Mouse (Mus musculus): ENCODE measurements around the gene Slfn1. TPM values are rescaled to one million over a fixed set of nuclear protein-coding genes. Genes with fewer than 3 reads are reported as not detected.
"Not testable (repeated sequence)": the region's sequence is repeated elsewhere in the genome, so short reads cannot be mapped to it uniquely, and the experiment has no call there.

Slfn1 gene
- total and polyA plus RNA-seq, 3 experiments: 0.22 TPM; not detected in 2

DNA sequence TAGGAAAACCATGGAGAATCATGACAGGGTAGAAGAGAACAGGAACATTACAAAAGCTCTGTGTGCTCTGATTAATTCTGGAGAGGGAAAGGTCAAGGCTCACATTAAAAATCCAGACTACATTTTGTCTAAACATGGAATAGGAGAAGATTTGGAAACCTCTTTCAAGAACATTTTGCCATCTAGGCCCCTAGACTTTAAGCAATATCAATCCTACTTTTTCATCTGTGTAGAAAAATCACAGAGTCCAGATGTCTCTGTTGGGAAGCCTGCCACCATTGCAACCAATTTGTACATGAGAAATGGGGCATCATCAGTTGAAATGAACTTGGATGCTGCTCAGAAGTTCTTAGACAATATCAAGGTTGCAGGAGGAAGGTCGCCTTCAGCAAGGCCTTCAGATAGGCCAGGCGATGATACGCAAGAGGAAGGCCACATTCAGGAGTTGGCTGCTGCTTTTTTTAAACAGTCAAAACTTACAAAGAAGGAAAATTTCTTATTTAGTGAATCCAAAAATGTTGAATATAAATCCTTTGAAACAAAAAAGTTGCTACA, 4.6 kb downstream of the Slfn1 start:
- Histone ChIP-seq H3K27me3 (ENCODE audit: insufficient read depth, low read length) (peaks cover 68% of the 10 kb centered on the region), H3K9me3 (replicated peaks) (no peaks in the 10 kb centered on the region), H3K36me3 (replicated peaks) (no peaks in the 10 kb centered on the region), H3K4me3 (ENCODE audit: low read depth, low read length) (no peak overlapping the region), H3K4me1 (ENCODE audit: insufficient read depth, low read depth, low read length) (peaks cover 19% of the 10 kb centered on the region)
- ATAC-seq (ENCODE audit: extremely low read depth, insufficient number of reproducible peaks, low FRiP score, poor library complexity, severe bottlenecking) (no peak), DNase-seq (ENCODE audit: low spot score) (no peak)
- TF ChIP-seq TAL1 (conservative IDR thresholded peaks at IDR 0.05; ENCODE audit: low read depth, low read length) (no peak), CTCF (IDR thresholded peaks at IDR 0.05; ENCODE audit: low read depth, low read length) (no peak), GATA2 (IDR thresholded peaks at IDR 0.05; ENCODE audit: borderline replicate concordance, low read depth, low read length) (no peak)

DNA sequence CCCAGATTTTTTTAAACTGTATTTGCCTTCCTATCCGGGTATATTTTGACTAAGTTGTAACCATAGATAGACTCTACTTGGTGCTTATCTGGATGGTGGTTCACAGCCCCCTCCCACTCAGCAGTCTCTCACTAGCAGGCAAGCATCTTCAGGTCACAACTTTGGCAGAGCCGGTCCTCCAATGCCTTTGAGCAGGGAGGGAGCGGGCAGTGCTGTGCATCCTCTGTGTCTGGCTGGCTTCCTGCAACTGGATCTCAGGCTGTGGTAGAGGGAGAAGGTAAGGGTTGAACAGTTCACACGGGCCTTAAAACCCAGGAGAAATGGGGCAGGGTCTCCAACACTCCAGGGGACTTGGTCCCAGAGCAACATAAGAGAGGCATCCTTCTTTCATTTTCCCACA, 6.5 kb downstream of the Slfn1 start:
- no peaks in the 10 kb centered on the region for H3K9me3 ChIP-seq (replicated peaks)
- ATAC-seq (ENCODE audit: extremely low read depth, insufficient number of reproducible peaks, low FRiP score, poor library complexity, severe bottlenecking): no peak
- H3K4me1 ChIP-seq (ENCODE audit: insufficient read depth, low read depth, low read length): peaks cover 7% of the 10 kb centered on the region
- DNase-seq (ENCODE audit: low spot score): no peak
- no peaks in the 10 kb centered on the region for H3K36me3 ChIP-seq (replicated peaks)
- H3K27me3 ChIP-seq (ENCODE audit: insufficient read depth, low read length): peaks cover 52% of the 10 kb centered on the region
- H3K4me3 ChIP-seq (ENCODE audit: low read depth, low read length): no peak overlapping the region
- TF ChIP-seq GATA2 (IDR thresholded peaks at IDR 0.05; ENCODE audit: borderline replicate concordance, low read depth, low read length) (no peak), CTCF (IDR thresholded peaks at IDR 0.05; ENCODE audit: low read depth, low read length) (no peak), GATA1 (IDR thresholded peaks at IDR 0.05; ENCODE audit: borderline replicate concordance, low read length) (no peak), POLR2AphosphoS5 (IDR thresholded peaks at IDR 0.05; ENCODE audit: insufficient replicate concordance, low read depth, low read length) (no peak), TAL1 (conservative IDR thresholded peaks at IDR 0.05; ENCODE audit: low read depth, low read length) (no peak)

DNA sequence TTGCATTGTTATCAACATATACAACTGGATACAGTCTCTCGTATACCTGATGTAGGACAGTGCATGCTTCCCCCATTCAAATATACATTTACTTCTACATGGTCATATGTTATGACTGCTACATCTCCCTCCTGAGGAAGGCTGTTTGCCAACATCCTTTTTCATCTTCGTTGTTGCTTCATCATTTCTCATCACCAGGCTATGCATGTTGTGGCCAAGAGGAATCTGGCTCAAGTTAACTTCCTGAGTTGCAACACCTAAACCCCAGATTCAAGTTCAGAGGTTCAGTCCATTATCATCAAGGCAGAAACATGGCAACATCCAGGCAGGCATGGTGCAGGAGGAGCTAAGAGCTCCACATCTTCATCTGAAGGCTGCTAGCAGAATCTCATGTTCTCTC, 8.3 kb downstream of the Slfn1 start:
- no peak for DNase-seq (ENCODE audit: low spot score)
- Histone ChIP-seq H3K4me3 (ENCODE audit: low read depth, low read length) (no peak overlapping the region), H3K4me1 (ENCODE audit: insufficient read depth, low read depth, low read length) (no peaks in the 10 kb centered on the region), H3K27me3 (ENCODE audit: insufficient read depth, low read length) (peaks cover 39% of the 10 kb centered on the region), H3K36me3 (replicated peaks) (no peaks in the 10 kb centered on the region), H3K9me3 (replicated peaks) (no peaks in the 10 kb centered on the region)
- no peak for TF ChIP-seq TAL1 (conservative IDR thresholded peaks at IDR 0.05; ENCODE audit: low read depth, low read length)
- no peak for TF ChIP-seq POLR2AphosphoS5 (IDR thresholded peaks at IDR 0.05; ENCODE audit: insufficient replicate concordance, low read depth, low read length)
- TF ChIP-seq GATA1 (IDR thresholded peaks at IDR 0.05; ENCODE audit: borderline replicate concordance, low read length): no peak
- TF ChIP-seq GATA2 (IDR thresholded peaks at IDR 0.05; ENCODE audit: borderline replicate concordance, low read depth, low read length): no peak
- TF ChIP-seq CTCF (IDR thresholded peaks at IDR 0.05; ENCODE audit: low read depth, low read length): no peak
- ATAC-seq (ENCODE audit: extremely low read depth, insufficient number of reproducible peaks, low FRiP score, poor library complexity, severe bottlenecking): no peak

GRCm38 (mm10) chr11:83125633-83126032, 9.0 kb downstream of the Slfn1 start:
- peaks cover 34% of the 10 kb centered on the region for H3K27me3 ChIP-seq (ENCODE audit: insufficient read depth, low read length)
- ATAC-seq (ENCODE audit: extremely low read depth, insufficient number of reproducible peaks, low FRiP score, poor library complexity, severe bottlenecking); H3K4me3 ChIP-seq (ENCODE audit: low read depth, low read length); H3K36me3 ChIP-seq (replicated peaks); H3K4me1 ChIP-seq (ENCODE audit: insufficient read depth, low read depth, low read length); H3K9me3 ChIP-seq (replicated peaks); DNase-seq (ENCODE audit: low spot score): not testable (repeated sequence)

DNA sequence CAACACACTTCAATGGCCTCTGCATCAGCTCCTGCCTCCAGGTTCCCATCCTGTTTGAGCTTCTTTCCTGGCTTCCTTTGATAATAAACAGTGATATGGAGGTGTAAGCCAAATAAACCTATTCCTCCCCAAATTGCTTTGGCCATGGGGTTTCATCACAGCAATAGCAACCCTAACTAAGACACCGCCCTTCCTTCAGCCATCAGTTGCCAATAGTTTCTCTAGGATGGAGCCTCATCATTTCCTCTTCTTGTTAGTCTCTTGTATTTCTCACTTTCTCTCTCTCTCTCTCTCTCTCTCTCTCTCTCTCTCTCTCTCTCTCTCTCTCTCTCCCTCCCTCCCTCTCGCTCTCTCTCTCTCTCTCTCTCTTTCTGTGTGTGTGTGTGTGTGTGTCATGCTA, 20.6 kb downstream of the Slfn1 start:
- not testable (repeated sequence) for H3K4me1 ChIP-seq (ENCODE audit: insufficient read depth, low read depth, low read length); DNase-seq (ENCODE audit: low spot score); H3K36me3 ChIP-seq (replicated peaks); H3K27me3 ChIP-seq (ENCODE audit: insufficient read depth, low read length); H3K4me3 ChIP-seq (ENCODE audit: low read depth, low read length); ATAC-seq (ENCODE audit: extremely low read depth, insufficient number of reproducible peaks, low FRiP score, poor library complexity, severe bottlenecking); H3K9me3 ChIP-seq (replicated peaks)

GRCm38 (mm10) chr11:83148939-83149338, 32.3 kb downstream of the Slfn1 start:
- H3K4me1 ChIP-seq (ENCODE audit: insufficient read depth, low read depth, low read length); H3K9me3 ChIP-seq (replicated peaks); H3K36me3 ChIP-seq (replicated peaks); DNase-seq (ENCODE audit: low spot score); H3K4me3 ChIP-seq (ENCODE audit: low read depth, low read length); H3K27me3 ChIP-seq (ENCODE audit: insufficient read depth, low read length); ATAC-seq (ENCODE audit: extremely low read depth, insufficient number of reproducible peaks, low FRiP score, poor library complexity, severe bottlenecking): not testable (repeated sequence)

Other genes with a start within 250 kb of the Slfn1 start
- gene Rffl, start 245.6 kb upstream of the Slfn1 start, total RNA-seq (2014; fragmentation: Nextera tagmentation): 54.7 and 71.1 TPM in 2 replicates
- gene Rffl, start 245.6 kb upstream of the Slfn1 start, total RNA-seq (2017): 25.6 and 27.9 TPM in 2 replicates
- 29.1 and 46.6 TPM in 2 replicates for gene Rffl, start 245.6 kb upstream of the Slfn1 start, polyA plus RNA-seq (2012)
- 21.3 and 24.6 TPM in 2 replicates for gene Rad51d, start 226.2 kb upstream of the Slfn1 start, total RNA-seq (2014; fragmentation: Nextera tagmentation)
- gene Rad51d, start 226.2 kb upstream of the Slfn1 start, total RNA-seq (2017): 13.4 and 16.0 TPM in 2 replicates
- gene Rad51d, start 226.2 kb upstream of the Slfn1 start, polyA plus RNA-seq (2012): 10.3 and 13.6 TPM in 2 replicates
- gene Fndc8, start 224.7 kb upstream of the Slfn1 start, total RNA-seq (2014; fragmentation: Nextera tagmentation): not detected in 2 replicates
- 0.05 TPM in 1 of 2 replicates, not detected in the other for gene Fndc8, start 224.7 kb upstream of the Slfn1 start, total RNA-seq (2017)
- not detected in 2 replicates for gene Fndc8, start 224.7 kb upstream of the Slfn1 start, polyA plus RNA-seq (2012)
- gene Nle1, start 208.4 kb upstream of the Slfn1 start, total RNA-seq (2014; fragmentation: Nextera tagmentation): 27.6 and 38.6 TPM in 2 replicates
- 18.6 and 23.2 TPM in 2 replicates for gene Nle1, start 208.4 kb upstream of the Slfn1 start, total RNA-seq (2017)
- gene Nle1, start 208.4 kb upstream of the Slfn1 start, polyA plus RNA-seq (2012): 92.9 and 93.8 TPM in 2 replicates
- 0.38 TPM in 1 of 2 replicates, not detected in the other for gene Unc45b, start 206.3 kb upstream of the Slfn1 start, total RNA-seq (2014; fragmentation: Nextera tagmentation)
- 0.12 and 0.33 TPM in 2 replicates for gene Unc45b, start 206.3 kb upstream of the Slfn1 start, total RNA-seq (2017)
- gene Unc45b, start 206.3 kb upstream of the Slfn1 start, polyA plus RNA-seq (2012): 0.01 and 0.02 TPM in 2 replicates
- gene Slfn5, start 165.5 kb upstream of the Slfn1 start, total RNA-seq (2014; fragmentation: Nextera tagmentation): 3.8 and 9.1 TPM in 2 replicates
- 5.5 and 7.7 TPM in 2 replicates for gene Slfn5, start 165.5 kb upstream of the Slfn1 start, total RNA-seq (2017)
- gene Slfn5, start 165.5 kb upstream of the Slfn1 start, polyA plus RNA-seq (2012): 0.28 and 0.33 TPM in 2 replicates
- gene Slfn9, start 125.0 kb upstream of the Slfn1 start, total RNA-seq (2014; fragmentation: Nextera tagmentation): 0.39 TPM in 1 of 2 replicates, not detected in the other
- 0.29 and 0.33 TPM in 2 replicates for gene Slfn9, start 125.0 kb upstream of the Slfn1 start, total RNA-seq (2017)
- gene Slfn9, start 125.0 kb upstream of the Slfn1 start, polyA plus RNA-seq (2012): 0.01 TPM in 1 of 2 replicates, not detected in the other
- gene Slfn8, start 96.0 kb upstream of the Slfn1 start, total RNA-seq (2014; fragmentation: Nextera tagmentation): 0.39 TPM in 1 of 2 replicates, not detected in the other
- 0.06 and 0.16 TPM in 2 replicates for gene Slfn8, start 96.0 kb upstream of the Slfn1 start, total RNA-seq (2017)
- gene Slfn8, start 96.0 kb upstream of the Slfn1 start, polyA plus RNA-seq (2012): not detected in 2 replicates
- 2.3 and 3.8 TPM in 2 replicates for gene Slfn2, start 51.7 kb upstream of the Slfn1 start, total RNA-seq (2014; fragmentation: Nextera tagmentation)
- 44.5 and 48.4 TPM in 2 replicates for gene Slfn2, start 51.7 kb upstream of the Slfn1 start, total RNA-seq (2017)
- gene Slfn2, start 51.7 kb upstream of the Slfn1 start, polyA plus RNA-seq (2012): 0.72 and 0.96 TPM in 2 replicates
- not detected in 2 replicates for gene Slfn4, start 58.3 kb downstream of the Slfn1 start, total RNA-seq (2014; fragmentation: Nextera tagmentation)
- gene Slfn4, start 58.3 kb downstream of the Slfn1 start, total RNA-seq (2017): 0.05 and 0.06 TPM in 2 replicates
- gene Slfn4, start 58.3 kb downstream of the Slfn1 start, polyA plus RNA-seq (2012): not detected in 2 replicates
- not detected in 2 replicates for gene Slfn3, start 74.5 kb downstream of the Slfn1 start, total RNA-seq (2014; fragmentation: Nextera tagmentation)
- 0.12 and 0.16 TPM in 2 replicates for gene Slfn3, start 74.5 kb downstream of the Slfn1 start, total RNA-seq (2017)
- not detected in 2 replicates for gene Slfn3, start 74.5 kb downstream of the Slfn1 start, polyA plus RNA-seq (2012)
- 9.4 and 25.5 TPM in 2 replicates for gene Slfn14, start 169.9 kb downstream of the Slfn1 start, total RNA-seq (2014; fragmentation: Nextera tagmentation)
- 1.8 and 2.1 TPM in 2 replicates for gene Slfn14, start 169.9 kb downstream of the Slfn1 start, total RNA-seq (2017)
- gene Slfn14, start 169.9 kb downstream of the Slfn1 start, polyA plus RNA-seq (2012): 0.10 and 0.17 TPM in 2 replicates
- 92.6 and 113 TPM in 2 replicates for gene Ap2b1, start 182.2 kb downstream of the Slfn1 start, total RNA-seq (2014; fragmentation: Nextera tagmentation)
- gene Ap2b1, start 182.2 kb downstream of the Slfn1 start, total RNA-seq (2017): 68.5 and 76.5 TPM in 2 replicates
- gene Ap2b1, start 182.2 kb downstream of the Slfn1 start, polyA plus RNA-seq (2012): 17.5 and 17.8 TPM in 2 replicates
- gene Pex12, start 185.7 kb downstream of the Slfn1 start, total RNA-seq (2014; fragmentation: Nextera tagmentation): 6.8 and 8.6 TPM in 2 replicates
- 7.1 and 8.7 TPM in 2 replicates for gene Pex12, start 185.7 kb downstream of the Slfn1 start, total RNA-seq (2017)
- 2.7 and 3.0 TPM in 2 replicates for gene Pex12, start 185.7 kb downstream of the Slfn1 start, polyA plus RNA-seq (2012)

Measured in G1E (cell line).